8 mouse cellular contexts compared by ENCODE assay signal in the genomic region with DNA sequence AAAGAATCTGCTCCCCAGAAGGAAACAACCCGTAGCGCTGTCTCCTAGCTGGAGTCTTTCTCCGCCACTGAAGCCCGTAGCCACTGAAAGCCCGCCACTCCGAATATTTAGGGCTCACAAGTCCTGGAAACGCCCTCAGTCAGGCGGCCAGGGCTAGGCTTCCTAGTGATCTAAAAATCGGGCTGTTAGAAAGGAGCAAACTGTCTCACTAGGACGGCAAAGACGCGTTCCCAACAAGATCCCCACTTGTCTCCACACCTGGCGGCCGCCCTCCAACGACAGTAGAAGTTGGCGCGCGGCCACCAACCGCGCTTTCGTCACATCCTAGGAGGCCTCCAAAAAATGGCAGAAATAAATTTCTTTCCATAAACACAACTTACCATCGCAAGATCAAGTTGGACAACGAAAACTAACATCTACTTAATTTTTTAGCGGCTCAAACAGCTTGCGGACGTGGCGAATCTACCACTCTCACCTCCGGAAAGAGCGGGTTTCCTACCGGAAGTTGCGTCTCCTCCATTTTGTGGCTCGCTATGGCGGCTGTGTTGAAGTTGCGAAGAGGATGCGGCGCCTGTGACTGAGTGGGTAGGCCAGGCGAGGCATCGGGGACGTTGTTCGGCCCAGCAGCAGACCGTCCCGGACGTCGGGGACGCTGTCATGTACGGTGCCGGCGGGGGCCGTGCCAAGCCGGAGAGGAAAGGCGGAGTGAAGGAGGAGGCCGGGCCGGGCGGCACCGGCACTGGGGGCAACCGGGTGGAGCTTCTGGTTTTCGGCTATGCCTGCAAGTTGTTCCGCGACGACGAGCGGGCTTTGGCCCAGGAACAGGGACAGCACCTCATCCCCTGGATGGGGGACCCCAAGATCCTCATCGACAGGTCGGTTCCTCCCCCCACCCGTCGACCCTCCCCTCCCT. TPM values are rescaled to one million over a fixed set of nuclear protein-coding genes. Genes with fewer than 3 reads are reported as not detected.
DNase-seq lines count a peak whose midpoint lies in the region; ATAC-seq and TF ChIP-seq lines count a peak whose summit lies in the region.

A gene (plus strand): TSS at position 500 of the 913 bp plus-strand sequence.

- DNase-seq in A20 (ENCODE audit: low read depth, low spot score), result peak; percentile 95
- DNase-seq in liver, adult 2 months (ENCODE audit: extremely low read depth, low read depth, low spot score), result peak; percentile 78
- DNase-seq in splenic B cell, adult 2 months (ENCODE audit: low read depth, low spot score), result peak; percentile 90

- ATAC-seq in heart, embryonic 11.5 days (replicated peaks; ENCODE audit: insufficient number of reproducible peaks, low FRiP score, low TSS enrichment), result peak; percentile 72
- ATAC-seq in kidney, embryonic 16.5 days (ENCODE audit: low FRiP score, low TSS enrichment), result peak; percentile 72

- TF ChIP-seq CTCF in bone marrow macrophage, adult 2 months (IDR thresholded peaks at IDR 0.05; ENCODE audit: low read depth, low read length), result no peak
- TF ChIP-seq CTCF in embryonic fibroblast, embryonic 13.5 days (IDR thresholded peaks at IDR 0.05; ENCODE audit: borderline replicate concordance, insufficient read depth, low read length), result no peak
- no peak for TF ChIP-seq CTCF in liver, adult 2 months (IDR thresholded peaks at IDR 0.05; ENCODE audit: low read depth, low read length)

- H3K36me3 ChIP-seq in heart, embryonic 11.5 days (ENCODE audit: control insufficient read depth, insufficient read depth, low read length), result peaks cover 11% of the 10 kb centered on the region; the same call in 1 of the 2 replicates
- peaks cover 19% of the 10 kb centered on the region for H3K36me3 ChIP-seq in kidney, embryonic 16.5 days (ENCODE audit: insufficient read depth, low read length)
- peaks cover 6% of the 10 kb centered on the region for H3K36me3 ChIP-seq in liver, adult 2 months (ENCODE audit: control insufficient read depth, insufficient read depth, low read length)
- peaks cover 13% of the 10 kb centered on the region for H3K36me3 ChIP-seq in myocyte (ENCODE audit: control insufficient read depth, insufficient read depth)
- peaks cover 5% of the 10 kb centered on the region for H3K36me3 ChIP-seq in splenic B cell, adult 2 months (ENCODE audit: control insufficient read depth, insufficient read depth, low read length, poor library complexity, severe bottlenecking)

- peak within 1 kb of the TSS; percentile 99 for H3ac ChIP-seq in myocyte (ENCODE audit: control insufficient read depth, insufficient read length)

- peak within 1 kb of the TSS; percentile 67 for H3K27ac ChIP-seq in bone marrow macrophage, adult 2 months (ENCODE audit: insufficient read depth, low read depth, low read length)
- H3K27ac ChIP-seq in embryonic fibroblast, embryonic 13.5 days (ENCODE audit: insufficient read depth, low read length), result peak within 1 kb of the TSS; percentile 60
- peak within 1 kb of the TSS; percentile 81 for H3K27ac ChIP-seq in heart, embryonic 11.5 days (ENCODE audit: low read depth, low read length)
- peak within 1 kb of the TSS; percentile 82 for H3K27ac ChIP-seq in kidney, embryonic 16.5 days (ENCODE audit: low read length)
- peak within 1 kb of the TSS; percentile 69 for H3K27ac ChIP-seq in liver, adult 2 months (replicated peaks; ENCODE audit: insufficient read depth, low read depth, low read length)

- peak within 1 kb of the TSS; percentile 92 for H3K9ac ChIP-seq in heart, embryonic 11.5 days (ENCODE audit: low read depth, low read length)
- H3K9ac ChIP-seq in kidney, embryonic 16.5 days (replicated peaks; ENCODE audit: low read length), result peak within 1 kb of the TSS; percentile 93
- peak within 1 kb of the TSS; percentile 95 for H3K9ac ChIP-seq in liver, adult 2 months (ENCODE audit: low read depth, low read length)

- peaks cover 21% of the 10 kb centered on the region for H3K79me2 ChIP-seq in liver, adult 2 months (ENCODE audit: control insufficient read depth, insufficient read depth, low read length)
- peaks cover 32% of the 10 kb centered on the region for H3K79me2 ChIP-seq in myocyte (ENCODE audit: control insufficient read depth, insufficient read depth)

- H3K27me3 ChIP-seq in heart, embryonic 11.5 days (ENCODE audit: control insufficient read depth, insufficient read depth, low read length), result no peaks in the 10 kb centered on the region
- peaks cover 3% of the 10 kb centered on the region; the same call in 1 of the 2 replicates for H3K27me3 ChIP-seq in kidney, embryonic 16.5 days (ENCODE audit: insufficient read depth, low read length)
- H3K27me3 ChIP-seq in liver, adult 2 months (ENCODE audit: control insufficient read depth, insufficient read depth, low read length), result no peaks in the 10 kb centered on the region
- H3K27me3 ChIP-seq in myocyte (ENCODE audit: control insufficient read depth, insufficient read depth, insufficient read length), result peaks cover 9% of the 10 kb centered on the region
- no peaks in the 10 kb centered on the region for H3K27me3 ChIP-seq in splenic B cell, adult 2 months (ENCODE audit: control insufficient read depth, insufficient read depth, low read length, poor library complexity, severe bottlenecking)

- no peaks in the 10 kb centered on the region for H3K9me3 ChIP-seq in heart, embryonic 11.5 days (replicated peaks; ENCODE audit: control insufficient read depth, low read length)
- H3K9me3 ChIP-seq in kidney, embryonic 16.5 days (ENCODE audit: low read length), result no peaks in the 10 kb centered on the region

- H3K4me3 ChIP-seq in bone marrow macrophage, adult 2 months (ENCODE audit: insufficient read depth, low read length), result peak within 1 kb of the TSS; percentile 79
- peak within 1 kb of the TSS; percentile 79 for H3K4me3 ChIP-seq in embryonic fibroblast, embryonic 13.5 days (ENCODE audit: insufficient read depth, low read length)
- H3K4me3 ChIP-seq in heart, embryonic 11.5 days (ENCODE audit: low read depth, low read length), result peak within 1 kb of the TSS; percentile 100
- H3K4me3 ChIP-seq in kidney, embryonic 16.5 days (ENCODE audit: low read length), result peak within 1 kb of the TSS; percentile 98
- peak within 1 kb of the TSS; percentile 93 for H3K4me3 ChIP-seq in liver, adult 2 months (ENCODE audit: insufficient read depth, low read depth, low read length)
- H3K4me3 ChIP-seq in myocyte, result peak within 1 kb of the TSS; percentile 88

- peaks cover 7% of the 10 kb centered on the region for H3K4me1 ChIP-seq in bone marrow macrophage, adult 2 months (ENCODE audit: control insufficient read depth, insufficient read depth, low read length)
- peaks cover 8% of the 10 kb centered on the region for H3K4me1 ChIP-seq in embryonic fibroblast, embryonic 13.5 days (ENCODE audit: control insufficient read depth, insufficient read depth, low read length)
- peaks cover 8% of the 10 kb centered on the region for H3K4me1 ChIP-seq in heart, embryonic 11.5 days (ENCODE audit: control insufficient read depth, insufficient read depth, low read length)
- H3K4me1 ChIP-seq in kidney, embryonic 16.5 days (ENCODE audit: insufficient read depth, low read length), result peaks cover 15% of the 10 kb centered on the region
- peaks cover 5% of the 10 kb centered on the region for H3K4me1 ChIP-seq in liver, adult 2 months (ENCODE audit: control insufficient read depth, insufficient read depth, low read length)

- whole genome bisulfite sequencing in heart, embryonic 11.5 days (ENCODE audit: insufficient replicate concordance), result 0% methylated on average over 54 of the region's 66 CpGs
- under 1% methylated on average over 64 of the region's 66 CpGs for WGBS in kidney, embryonic 16.5 days
- under 1% methylated on average over 66 of the region's 66 CpGs for WGBS in liver, adult 2 months

- TF ChIP-seq POLR2A in bone marrow macrophage, adult 2 months (IDR thresholded peaks at IDR 0.05; ENCODE audit: borderline replicate concordance, low read depth, low read length), result no peak
- peak; percentile 71 for TF ChIP-seq POLR2A in embryonic fibroblast, embryonic 13.5 days (IDR thresholded peaks at IDR 0.05; ENCODE audit: low read depth, low read length)
- TF ChIP-seq POLR2A in liver, adult 2 months (IDR thresholded peaks at IDR 0.05; ENCODE audit: extremely low read depth, insufficient read depth, low read length), result 0 out of 2 replicates have a peak, but pooled peaks have one; percentile 17
- peak; percentile 51 for TF ChIP-seq POLR2A in myocyte (IDR thresholded peaks at IDR 0.05; ENCODE audit: insufficient read length, low read depth)

- H3K4me2 ChIP-seq in heart, embryonic 11.5 days, result peak within 1 kb of the TSS; percentile 97
- peak within 1 kb of the TSS; percentile 89 for H3K4me2 ChIP-seq in kidney, embryonic 16.5 days (replicated peaks; ENCODE audit: low read depth, low read length)
- H3K4me2 ChIP-seq in myocyte (ENCODE audit: low read depth), result peak within 1 kb of the TSS; percentile 86

TF ChIP-seq in myocyte, 11 proteins besides CTCF, POLR2A, EP300 and RAD21:
- TF ChIP-seq MYOG (IDR thresholded peaks at IDR 0.05; ENCODE audit: control insufficient read depth in 1 of 3, insufficient read depth in 1 of 3, insufficient read length in 2 of 3, low read depth in 2 of 3), result peak in 1 of 3 experiments; percentile 59
- TF ChIP-seq MYOD1 (IDR thresholded peaks at IDR 0.05; ENCODE audit: control insufficient read depth in 1 of 3, insufficient read length in 2 of 3, low read depth in 2 of 3), result peak in 2 of 3 experiments; percentile 59 to 62
- TF ChIP-seq POLR2AphosphoS2 (IDR thresholded peaks at IDR 0.05; ENCODE audit: insufficient read length, low read depth), result peak; percentile 44
- no peak for TF ChIP-seq E2F4 (IDR thresholded peaks at IDR 0.05; ENCODE audit: insufficient read depth)
- no peak for TF ChIP-seq USF1 (IDR thresholded peaks at IDR 0.05; ENCODE audit: low read depth)

RNA-seq across cellular contexts. Expression of the gene that starts here (rescaled TPM):
- polyA plus RNA-seq in bone marrow macrophage, adult 2 months (2012; ENCODE audit: insufficient read depth, insufficient read length, missing spikeins), result 56.1 and 61.8 TPM in 2 replicates
- polyA plus RNA-seq in embryonic fibroblast, embryonic 13.5 days (2011; ENCODE audit: insufficient read length, low read depth, missing spikeins), result 65.4 and 76.7 TPM in 2 replicates
- 25.6 and 31.0 TPM in 2 replicates for polyA plus RNA-seq in heart, embryonic 11.5 days (2014; fragmentation: Nextera tagmentation; extraction: Ambion mirVana)
- 39.1 and 44.0 TPM in 2 replicates for polyA plus RNA-seq in kidney, embryonic 16.5 days (2015; fragmentation: Nextera tagmentation; extraction: Ambion mirVana)
- total RNA-seq in liver, adult 2 months (2014; rRNA removed), result 18.9 and 19.3 TPM in 2 replicates
- 21.3 and 32.9 TPM in 2 replicates for polyA plus RNA-seq in liver, adult 2 months (2012; rRNA removed)
- polyA plus RNA-seq in myocyte (2012; fragmentation: generic; extraction: Trizol), result 27.8 TPM

Comparison
In these comparisons a context has a peak if more than half of its experiments do, and no peak if none do; other contexts are left out.
1. Peak in every context shown above with its lines: DNase-seq, ATAC-seq, H3K4me3 ChIP-seq and H3K27ac ChIP-seq.